Mouse (Mus musculus): ENCODE data around the gene Gm20458. TPM values are rescaled to one million over a fixed set of nuclear protein-coding genes. Genes with fewer than 3 reads are reported as not detected.

Gm20458 gene
- total RNA-seq (2021) = 0.82 and 5.9 TPM in 2 replicates
- long read RNA-seq, experiment 1, partial matches to known transcripts = 0 of 2 reads
- long read RNA-seq, experiment 1, other reads (novel, unspliced or antisense) = 2 of 2 reads
- long read RNA-seq, experiment 2, partial matches to known transcripts = 1 of 3 reads
- long read RNA-seq, experiment 2, other reads (novel, unspliced or antisense) = 2 of 3 reads

- peak; percentile 98 for DNase-seq
Measured at GRCm38 (mm10) chr2:164460745-164461551, at the start of gene Gm20458. Gm20458 (plus strand) TSS chr2:164460967.

GRCm38 (mm10) chr2:164414167-164414566 lies 46.6 kb upstream of the Gm20458 start:
- DNase-seq = no peak

GRCm38 (mm10) chr2:164414581-164414980 lies 46.2 kb upstream of the Gm20458 start:
- no peak for DNase-seq

- peak; percentile 58 for DNase-seq
Measured at GRCm38 (mm10) chr2:164417198-164417597, 43.6 kb upstream of the Gm20458 start.

- DNase-seq = peak; percentile 24
Measured at GRCm38 (mm10) chr2:164418308-164418875, 42.4 kb upstream of the Gm20458 start.

GRCm38 (mm10) chr2:164419489-164419888 lies 41.3 kb upstream of the Gm20458 start:
- DNase-seq = no peak

GRCm38 (mm10) chr2:164421306-164421705 lies 39.5 kb upstream of the Gm20458 start:
- no peak for DNase-seq

GRCm38 (mm10) chr2:164421979-164422378 lies 38.8 kb upstream of the Gm20458 start:
- no peak for DNase-seq

GRCm38 (mm10) chr2:164422675-164423393 lies 37.9 kb upstream of the Gm20458 start:
- DNase-seq = peak; percentile 64

GRCm38 (mm10) chr2:164423464-164423863 lies 37.3 kb upstream of the Gm20458 start:
- peak; percentile 53 for DNase-seq

- peak; percentile 55 for DNase-seq
Measured at GRCm38 (mm10) chr2:164424406-164424805, 36.4 kb upstream of the Gm20458 start.

GRCm38 (mm10) chr2:164425401-164425800 lies 35.4 kb upstream of the Gm20458 start:
- DNase-seq = no peak

- DNase-seq = peak; percentile 35
Measured at GRCm38 (mm10) chr2:164426121-164426520, 34.6 kb upstream of the Gm20458 start.

GRCm38 (mm10) chr2:164426952-164427351 lies 33.8 kb upstream of the Gm20458 start:
- no peak for DNase-seq

- no peak for DNase-seq
Measured at GRCm38 (mm10) chr2:164428451-164428850, 32.3 kb upstream of the Gm20458 start.

GRCm38 (mm10) chr2:164429881-164430615 lies 30.7 kb upstream of the Gm20458 start:
- no peak for DNase-seq

GRCm38 (mm10) chr2:164430697-164431096 lies 30.1 kb upstream of the Gm20458 start:
- no peak for DNase-seq

GRCm38 (mm10) chr2:164431676-164432465 lies 28.9 kb upstream of the Gm20458 start:
- no peak for DNase-seq

GRCm38 (mm10) chr2:164432541-164433191 lies 28.1 kb upstream of the Gm20458 start:
- DNase-seq = peak; percentile 73

GRCm38 (mm10) chr2:164433278-164433895 lies 27.4 kb upstream of the Gm20458 start:
- DNase-seq = no peak
